Mouse (Mus musculus) embryonic facial prominence, embryonic 10.5 days (tissue): Measurements from ENCODE around the gene Rpgrip1l. TPM values are rescaled to one million over a fixed set of nuclear protein-coding genes. Genes with fewer than 3 reads are reported as not detected.

Experiments
- DNase-seq: peaks from one replicate; pipeline ENCODE4 v3.0.0-alpha.2; 2017; ENCODE audit warnings: low spot score
- H3K27ac ChIP-seq: fragments of 300-500 bp; sonication (generic); replicated peaks from 2 replicates; pipeline ENCODE4 v1.5.1; 2016; ENCODE audit warnings: mild to moderate bottlenecking
- H3K27me3 ChIP-seq: fragments of 300-500 bp; sonication (generic); replicated peaks from 2 replicates; pipeline ENCODE4 v1.6.1; 2016; ENCODE audit warnings: low read depth, mild to moderate bottlenecking; ENCODE audit not compliant: poor library complexity, severe bottlenecking
- H3K36me3 ChIP-seq: fragments of 300-500 bp; sonication (generic); replicated peaks from 2 replicates; pipeline ENCODE4 v1.6.1; 2016; ENCODE audit warnings: mild to moderate bottlenecking, moderate library complexity
- H3K4me1 ChIP-seq: fragments of 300-500 bp; sonication (generic); 2 replicates; pipeline ENCODE4 v1.6.1; 2016
- H3K4me3 ChIP-seq: fragments of 300-500 bp; sonication (generic); 2 replicates; pipeline ENCODE4 v1.5.1; 2016; ENCODE audit warnings: mild to moderate bottlenecking, moderate library complexity
- H3K9me3 ChIP-seq: fragments of 300-500 bp; sonication (generic); 2 replicates; pipeline ENCODE4 v1.6.1; 2016; ENCODE audit warnings: mild to moderate bottlenecking
- whole genome bisulfite sequencing: fragments of 180-500 bp; shearing (Covaris S2); methylation state at CpG from one replicate; pipeline ENCODE4 v1.1.7; 2016; 5-methylcytosine and 5-hydroxymethylcytosine counted together
- polyA plus RNA-seq: library from polyadenylated mRNA; unstranded; fragments of >200 nt; fragmentation: Nextera tagmentation; extraction: Ambion mirVana; gene quantifications from 2 replicates; pipeline ENCODE4 v1.2.1, GENCODE M21; 2016

The Rpgrip1l gene
- polyA plus RNA-seq, 1 experiment from 2014 or later, result 11.1 TPM

DNA sequence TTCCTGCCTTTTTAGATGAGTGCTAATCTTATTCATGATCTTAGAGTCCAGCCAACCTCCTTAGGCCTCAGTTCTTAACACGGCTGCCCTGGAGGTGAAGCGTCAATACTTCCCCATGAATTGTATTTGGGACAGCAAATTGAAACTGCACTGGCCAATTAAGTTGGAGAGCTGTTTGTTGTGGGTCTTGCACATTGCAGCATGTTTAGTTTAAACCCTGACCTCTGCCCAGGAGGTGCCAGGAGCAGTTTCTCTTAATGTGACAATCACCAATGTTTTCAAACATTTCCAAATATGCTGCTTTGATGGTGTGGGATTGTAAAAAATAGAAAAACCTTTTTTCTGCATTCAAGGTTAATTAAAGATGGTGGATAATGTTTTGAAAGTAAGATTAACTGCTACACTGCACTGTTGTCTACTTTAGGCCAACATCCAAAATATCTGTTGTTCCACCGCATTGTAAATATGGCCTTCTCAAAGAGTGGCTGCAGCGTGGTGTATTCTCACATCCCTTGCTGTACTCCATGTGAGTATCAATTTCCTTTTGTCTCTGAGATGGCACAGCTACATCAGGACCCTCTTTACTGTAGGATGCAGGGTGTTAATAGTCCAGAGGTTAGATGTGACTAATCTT, 67.1 kb downstream of the Rpgrip1l start:
- 66% methylated on average over 4 of the region's 4 CpGs for WGBS
- no peak overlapping the region for H3K27ac ChIP-seq
- DNase-seq, result no peak
- H3K4me1 ChIP-seq, result peaks cover 5% of the 10 kb centered on the region
- H3K27me3 ChIP-seq, result no peaks in the 10 kb centered on the region
- H3K9me3 ChIP-seq, result no peaks in the 10 kb centered on the region
- H3K4me3 ChIP-seq, result no peak overlapping the region
- H3K36me3 ChIP-seq, result peaks cover 15% of the 10 kb centered on the region

DNA sequence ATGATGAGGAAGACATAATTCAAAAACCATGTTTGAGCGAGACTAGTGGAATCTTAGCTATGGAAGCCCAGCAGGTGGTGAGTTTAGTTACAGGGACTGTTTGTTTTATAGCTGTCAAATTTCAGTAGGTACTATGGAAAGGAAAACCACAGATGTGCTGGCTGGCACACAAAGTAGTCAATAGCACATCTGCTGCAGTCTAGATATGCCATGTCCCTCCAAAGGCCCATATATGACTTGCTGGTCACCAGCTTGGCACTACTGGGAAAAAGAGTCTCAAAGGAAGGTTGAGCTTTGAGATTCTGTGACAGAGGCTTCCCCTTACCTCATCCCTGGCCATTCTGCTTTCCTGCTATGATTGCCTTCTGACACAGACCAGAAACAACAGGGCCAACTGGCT, 70.3 kb downstream of the Rpgrip1l start:
- H3K36me3 ChIP-seq, result peaks cover 4% of the 10 kb centered on the region; the same call in 1 of the 2 replicates
- H3K9me3 ChIP-seq, result no peaks in the 10 kb centered on the region
- H3K27me3 ChIP-seq, result no peaks in the 10 kb centered on the region
- DNase-seq, result no peak
- peaks cover 5% of the 10 kb centered on the region for H3K4me1 ChIP-seq
- no peak overlapping the region for H3K4me3 ChIP-seq
- H3K27ac ChIP-seq, result no peak overlapping the region
- WGBS, result 86% methylated on average over 1 of the region's 1 CpGs

DNA sequence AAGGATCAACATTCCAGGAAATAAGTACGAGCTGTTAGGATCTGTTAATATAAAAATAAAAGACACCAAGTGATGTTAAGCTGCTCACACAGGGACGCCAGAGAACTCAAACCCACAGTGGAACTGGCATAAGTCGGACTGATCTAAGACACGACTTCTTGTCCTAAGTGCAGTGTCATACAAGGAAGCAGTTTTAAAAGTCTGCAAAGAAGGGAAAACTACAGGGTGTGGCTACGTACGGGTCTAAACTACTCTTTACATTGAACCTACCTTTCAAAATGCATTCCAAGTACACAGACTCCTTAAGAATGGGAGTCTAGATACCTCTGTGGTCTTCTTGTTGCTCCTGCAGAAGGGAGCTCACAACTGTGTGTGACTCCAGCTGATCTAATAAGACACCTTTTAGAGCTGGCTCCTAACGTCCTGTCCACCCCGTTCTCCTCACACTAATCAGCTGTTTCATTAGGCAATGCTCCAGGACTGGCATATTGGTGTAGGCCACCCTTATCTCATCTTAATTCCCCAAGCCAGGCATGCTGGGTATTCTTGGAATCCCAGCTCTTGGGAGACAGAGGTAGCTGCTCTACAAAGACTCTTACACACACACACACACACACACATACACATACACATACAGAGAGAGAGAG, 71.1 kb downstream of the Rpgrip1l start:
- Histone ChIP-seq H3K9me3 (no peaks in the 10 kb centered on the region), H3K4me1 (peaks cover 5% of the 10 kb centered on the region), H3K27ac (no peak overlapping the region), H3K4me3 (no peak overlapping the region), H3K27me3 (no peaks in the 10 kb centered on the region), H3K36me3 (peaks cover 4% of the 10 kb centered on the region; the same call in 1 of the 2 replicates)
- WGBS, result 84% methylated on average over 8 of the region's 8 CpGs
- DNase-seq, result no peak

DNA sequence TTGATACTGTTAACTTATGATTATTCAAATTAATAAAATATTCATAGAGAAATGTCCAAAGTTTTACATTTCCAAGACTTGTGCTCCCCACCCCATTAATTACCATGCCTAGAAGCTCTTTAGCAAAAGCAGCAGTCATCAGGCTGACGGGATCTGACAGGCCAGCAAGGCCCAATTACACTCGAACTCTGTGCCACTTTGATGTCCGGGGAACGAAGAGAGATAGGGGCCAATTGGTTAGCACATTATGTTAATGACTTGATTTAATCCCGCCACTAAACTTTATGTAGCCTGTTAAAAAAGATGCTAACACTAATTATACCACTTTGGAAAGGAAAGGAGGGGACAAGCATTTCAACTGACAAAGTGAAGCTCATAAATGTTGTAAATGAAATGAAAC, 71.7 kb downstream of the Rpgrip1l start:
- Histone ChIP-seq H3K4me1 (peaks cover 5% of the 10 kb centered on the region), H3K27me3 (no peaks in the 10 kb centered on the region), H3K27ac (no peak overlapping the region), H3K9me3 (no peaks in the 10 kb centered on the region), H3K36me3 (peaks cover 2% of the 10 kb centered on the region; the same call in 1 of the 2 replicates), H3K4me3 (no peak overlapping the region)
- no peak for DNase-seq
- WGBS, result 57% methylated on average over 5 of the region's 5 CpGs

DNA sequence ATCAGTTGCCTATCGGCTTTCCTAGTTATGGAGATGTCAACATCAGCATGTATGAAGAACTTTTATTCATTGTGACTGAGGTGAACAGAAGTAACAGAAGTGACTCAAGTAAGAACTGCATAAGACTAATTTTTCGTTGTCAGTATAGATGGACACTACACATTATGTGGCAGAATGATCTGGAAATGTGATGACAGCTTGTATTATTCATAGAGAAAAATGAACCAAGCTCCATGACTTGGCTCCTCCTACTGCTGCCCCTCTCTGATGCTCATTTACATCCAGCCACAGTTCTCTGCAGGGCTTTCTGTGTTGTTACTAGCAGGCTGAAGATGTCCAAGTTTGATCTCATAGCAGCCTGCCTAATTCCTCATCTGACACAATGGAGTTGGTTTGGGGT, 75.9 kb downstream of the Rpgrip1l start:
- Histone ChIP-seq H3K4me1 (no peaks in the 10 kb centered on the region), H3K36me3 (peaks cover 2% of the 10 kb centered on the region; the same call in 1 of the 2 replicates), H3K27ac (no peak overlapping the region), H3K4me3 (no peak overlapping the region), H3K9me3 (no peaks in the 10 kb centered on the region), H3K27me3 (no peaks in the 10 kb centered on the region)
- 70% methylated on average over 2 of the region's 2 CpGs for WGBS
- DNase-seq, result no peak

DNA sequence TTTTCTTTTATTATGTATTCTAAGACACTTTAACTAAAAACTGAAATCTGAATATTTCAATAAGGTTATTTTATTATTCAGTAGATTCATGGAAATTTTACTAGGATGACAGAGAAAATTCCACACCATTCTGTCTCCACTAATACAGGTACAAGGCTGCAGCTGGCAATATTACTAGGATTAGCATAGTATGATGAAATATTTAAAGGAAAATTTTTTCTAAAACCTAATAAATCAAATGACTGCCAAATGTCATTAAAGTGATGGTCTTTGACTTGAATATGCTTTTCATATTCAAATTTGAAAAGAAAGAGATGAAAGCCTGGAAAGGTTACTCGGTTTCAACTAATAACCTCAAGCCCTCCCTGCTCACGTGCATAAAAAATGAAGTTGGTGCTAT, 79.0 kb downstream of the Rpgrip1l start:
- H3K4me3 ChIP-seq, result no peak overlapping the region
- WGBS, result 83% methylated on average over 2 of the region's 2 CpGs
- no peak overlapping the region for H3K27ac ChIP-seq
- H3K27me3 ChIP-seq, result no peaks in the 10 kb centered on the region
- H3K4me1 ChIP-seq, result no peaks in the 10 kb centered on the region
- H3K36me3 ChIP-seq, result peaks cover 9% of the 10 kb centered on the region
- DNase-seq, result no peak
- no peaks in the 10 kb centered on the region for H3K9me3 ChIP-seq

DNA sequence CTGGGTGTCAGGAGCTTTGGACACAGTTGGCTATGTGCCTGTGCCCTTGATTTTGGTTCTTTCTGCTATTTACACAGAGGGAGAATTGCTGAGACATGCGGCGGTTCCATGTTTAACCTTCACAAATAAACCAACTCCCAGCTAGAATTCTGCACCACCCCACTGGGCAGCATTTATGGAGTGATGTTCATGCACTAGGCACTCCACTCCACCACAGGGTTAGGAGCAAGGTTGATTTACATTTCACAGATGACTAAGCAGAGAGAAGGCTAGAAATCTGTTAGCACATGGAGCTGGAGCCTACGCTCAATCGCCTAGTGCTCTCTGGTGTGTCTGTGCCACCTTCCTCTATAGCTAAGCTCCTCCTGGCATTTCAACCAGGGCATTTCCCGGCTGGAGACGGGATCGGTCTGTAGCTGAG, 85.6 kb downstream of the Rpgrip1l start:
- H3K27me3 ChIP-seq, result no peaks in the 10 kb centered on the region
- WGBS, result 95% methylated on average over 7 of the region's 7 CpGs

DNA sequence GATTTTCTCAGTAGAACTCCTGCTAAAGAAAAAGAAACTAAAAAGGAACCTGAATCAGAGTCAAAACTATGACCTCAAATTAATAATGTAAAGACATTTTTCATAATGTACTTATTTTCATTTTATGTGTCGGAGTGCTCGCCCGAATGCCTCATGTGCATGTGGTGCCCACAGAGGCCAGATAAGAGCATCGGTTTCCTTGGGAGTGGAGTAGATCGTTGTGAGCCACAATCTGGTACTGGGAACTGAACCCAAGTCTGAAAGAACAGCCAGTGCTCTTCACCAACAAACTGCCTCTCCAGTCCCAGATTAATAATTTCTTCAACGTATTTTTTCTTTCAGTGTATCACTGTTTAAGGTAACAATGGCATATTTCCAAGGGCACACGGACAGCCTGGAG, 88.8 kb downstream of the Rpgrip1l start:
- H3K27me3 ChIP-seq, result no peaks in the 10 kb centered on the region
- no peak overlapping the region for H3K27ac ChIP-seq
- WGBS, result 92% methylated on average over 7 of the region's 7 CpGs

More for the DNA sequence above, 85.6 kb downstream of the Rpgrip1l start:
- no peak overlapping the region for H3K4me3 ChIP-seq
- no peaks in the 10 kb centered on the region for H3K4me1 ChIP-seq
- H3K9me3 ChIP-seq, result no peaks in the 10 kb centered on the region
- DNase-seq, result no peak
- peaks cover 9% of the 10 kb centered on the region for H3K36me3 ChIP-seq
- no peak overlapping the region for H3K27ac ChIP-seq

DNA sequence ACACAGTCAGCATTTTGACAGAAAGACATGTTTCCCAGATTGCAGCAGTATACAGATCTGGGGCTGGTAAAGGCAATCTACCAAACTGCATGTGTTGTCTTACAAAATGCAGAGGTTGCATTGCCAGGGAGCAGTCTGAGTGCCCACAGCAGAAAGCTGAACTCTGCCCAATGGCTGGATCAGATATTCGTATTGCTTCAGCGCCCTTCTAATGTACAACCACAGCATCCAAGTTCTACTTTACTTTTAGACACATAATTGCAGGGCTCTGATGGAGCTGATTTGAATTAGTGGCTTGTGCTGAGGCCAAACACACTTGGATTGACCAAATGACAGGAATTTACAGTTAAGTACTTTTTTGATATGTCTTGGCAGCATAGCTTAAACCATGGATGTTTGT, 91.2 kb downstream of the Rpgrip1l start:
- Histone ChIP-seq H3K27ac (no peak overlapping the region), H3K27me3 (no peaks in the 10 kb centered on the region), H3K4me1 (no peaks in the 10 kb centered on the region), H3K9me3 (no peaks in the 10 kb centered on the region), H3K4me3 (no peak overlapping the region), H3K36me3 (peaks cover 13% of the 10 kb centered on the region; the same call in 1 of the 2 replicates)
- WGBS, result 94% methylated on average over 2 of the region's 2 CpGs
- no peak for DNase-seq

More for the DNA sequence above, 88.8 kb downstream of the Rpgrip1l start:
- Histone ChIP-seq H3K4me3 (no peak overlapping the region), H3K9me3 (no peaks in the 10 kb centered on the region), H3K4me1 (no peaks in the 10 kb centered on the region), H3K36me3 (peaks cover 2% of the 10 kb centered on the region; the same call in 1 of the 2 replicates)
- DNase-seq, result no peak

DNA sequence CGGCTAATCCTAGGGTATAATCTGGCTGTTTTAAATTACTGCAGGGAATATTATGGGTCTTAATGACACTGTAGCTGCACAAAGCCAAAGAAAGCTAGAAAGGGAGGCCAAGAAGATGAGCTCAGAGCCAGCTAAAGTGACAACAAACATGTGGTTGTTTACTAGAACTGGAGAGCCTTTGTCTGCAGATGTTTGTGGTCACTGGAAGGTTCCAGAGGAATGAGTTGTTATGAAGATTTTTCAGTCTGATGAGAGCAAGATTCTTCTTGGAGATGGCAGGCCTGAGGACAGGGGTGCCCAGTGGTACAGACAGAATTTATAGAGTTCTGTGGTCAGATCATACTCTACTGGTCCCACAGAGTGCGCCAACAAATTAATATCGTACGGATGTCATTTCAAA, 94.8 kb downstream of the Rpgrip1l start:
- H3K4me1 ChIP-seq, result no peaks in the 10 kb centered on the region
- DNase-seq, result no peak
- H3K4me3 ChIP-seq, result no peak overlapping the region
- 0 out of 2 replicates have a peak, but pooled peaks cover 13% of the 10 kb centered on the region for H3K36me3 ChIP-seq
- H3K27me3 ChIP-seq, result no peaks in the 10 kb centered on the region
- H3K9me3 ChIP-seq, result no peaks in the 10 kb centered on the region
- no peak overlapping the region for H3K27ac ChIP-seq
- WGBS, result 94% methylated on average over 4 of the region's 4 CpGs

DNA sequence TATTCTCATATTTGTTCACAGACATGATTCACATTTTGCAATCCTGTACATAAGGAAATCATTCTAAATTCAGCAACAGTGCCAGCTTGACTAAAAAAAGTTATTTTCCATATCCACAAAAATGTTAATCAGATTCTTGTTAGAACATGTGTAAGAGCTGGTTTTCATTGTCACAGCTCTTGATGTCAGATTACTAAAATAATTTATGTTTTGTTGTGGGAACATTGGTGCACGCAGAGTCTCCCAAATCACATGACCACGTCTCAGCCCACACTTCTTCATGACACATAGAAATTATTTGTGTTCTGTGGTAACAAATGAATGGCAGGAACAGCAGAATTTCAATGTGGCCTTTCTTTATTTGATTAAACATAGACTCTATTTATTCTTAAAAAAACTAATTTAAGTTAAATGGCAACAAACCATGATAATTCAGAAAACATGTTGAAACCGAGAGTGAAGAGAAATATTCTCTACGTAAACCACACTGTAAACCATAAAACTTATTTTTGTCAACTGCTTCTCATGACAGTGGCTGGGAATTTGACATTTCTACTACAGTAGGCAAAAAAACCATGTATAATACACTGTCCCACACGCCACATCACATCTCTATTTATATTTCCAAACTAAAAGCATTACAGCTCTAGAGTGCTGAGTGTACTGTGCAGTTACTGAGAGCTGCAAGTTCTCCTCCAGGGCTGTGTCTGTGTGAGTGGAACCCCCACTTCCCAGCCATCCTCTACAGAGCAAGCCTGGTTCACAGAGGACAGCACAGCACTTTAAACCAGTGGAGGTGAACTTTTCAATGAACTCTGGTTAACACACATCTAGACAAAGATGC, 95.8 kb downstream of the Rpgrip1l start:
- no peak overlapping the region for H3K27ac ChIP-seq
- WGBS, result 94% methylated on average over 5 of the region's 5 CpGs
- DNase-seq, result no peak
- H3K4me1 ChIP-seq, result no peaks in the 10 kb centered on the region
- H3K27me3 ChIP-seq, result no peaks in the 10 kb centered on the region
- 0 out of 2 replicates have a peak, but pooled peaks cover 13% of the 10 kb centered on the region for H3K36me3 ChIP-seq
- H3K9me3 ChIP-seq, result no peaks in the 10 kb centered on the region
- H3K4me3 ChIP-seq, result no peak overlapping the region

DNA sequence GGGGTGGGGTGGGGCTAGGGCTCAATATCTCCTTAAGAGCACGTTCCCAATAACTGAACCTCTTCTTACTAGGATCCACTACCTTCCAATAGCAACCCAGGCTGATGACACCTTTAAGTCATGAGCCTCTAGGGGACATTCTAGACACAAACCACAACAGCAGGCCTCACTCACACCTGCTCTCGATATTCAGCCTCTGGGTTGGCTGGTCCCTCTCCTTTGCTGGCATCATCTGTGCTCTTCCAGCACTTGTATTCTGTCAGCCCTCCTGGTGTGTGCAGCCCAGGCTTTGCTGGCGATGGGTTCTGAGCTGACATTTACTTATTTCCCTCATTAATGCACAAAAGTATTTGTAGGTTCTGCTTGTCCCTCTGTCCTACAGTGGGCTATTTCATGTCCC, 98.8 kb downstream of the Rpgrip1l start:
- Histone ChIP-seq H3K36me3 (0 out of 2 replicates have a peak, but pooled peaks cover 11% of the 10 kb centered on the region), H3K27ac (no peak overlapping the region), H3K4me3 (no peak overlapping the region), H3K9me3 (no peaks in the 10 kb centered on the region), H3K27me3 (no peaks in the 10 kb centered on the region), H3K4me1 (no peaks in the 10 kb centered on the region)
- WGBS, result 81% methylated on average over 3 of the region's 3 CpGs
- no peak for DNase-seq
